Mouse (Mus musculus) urinary bladder, postnatal 4 days (tissue): ENCODE results near the gene Pradc1.
"Not testable (repeated sequence)": the region's sequence is repeated elsewhere in the genome, so short reads cannot be mapped to it uniquely, and the experiment has no call there.

Experiments
- DNase-seq, 2 experiments: peaks; one replicate each; pipeline ENCODE4 v3.0.0; 2021 to 2022; ENCODE audit warnings: low spot score in 2 of 2

The Pradc1 gene

DNA sequence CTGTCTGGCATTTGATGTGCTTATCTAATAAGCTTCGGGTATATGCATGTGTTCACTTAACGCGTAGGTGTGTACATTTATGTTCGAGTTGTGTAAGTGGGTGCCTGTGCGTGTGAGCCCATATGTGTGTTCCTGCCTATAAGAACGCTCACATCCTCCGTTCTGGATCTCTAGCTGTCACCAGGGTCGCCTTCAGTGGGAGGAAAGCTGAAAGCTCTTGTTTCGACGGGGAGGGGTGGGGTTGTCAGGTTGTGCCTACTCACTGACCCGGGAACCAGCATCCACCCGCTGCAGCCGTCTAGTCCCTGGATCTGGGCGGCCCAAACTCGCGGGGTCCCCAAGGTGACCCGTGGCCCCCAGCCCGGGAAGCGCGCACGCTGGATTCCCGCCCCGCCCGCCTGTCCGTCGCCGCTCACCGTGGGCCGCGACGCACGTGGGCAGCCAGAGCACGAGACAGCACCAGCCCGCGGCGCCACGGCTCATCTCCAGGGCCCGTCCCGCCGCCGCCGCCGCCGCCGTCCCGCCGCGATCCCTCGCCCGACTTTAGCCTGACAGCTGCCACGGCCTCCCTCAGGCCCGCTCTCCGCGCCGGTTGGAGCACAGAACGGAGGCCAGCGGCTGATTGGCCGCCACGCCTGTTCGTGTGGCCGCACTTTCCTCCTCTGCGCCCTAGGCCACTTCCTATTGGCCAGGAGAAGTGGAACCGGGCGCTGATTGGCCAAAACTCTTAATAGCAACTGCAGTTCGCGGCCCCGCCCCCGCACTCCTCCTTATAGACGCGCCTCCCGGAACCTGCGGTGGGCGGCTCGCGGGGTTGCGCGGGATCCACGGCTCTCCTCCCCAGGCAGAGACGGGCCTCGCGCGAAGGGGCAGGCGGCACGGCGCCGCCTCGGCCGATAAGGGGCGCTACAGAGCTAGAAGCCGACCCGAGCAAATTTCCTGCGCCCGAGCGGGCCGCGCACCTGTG, 790 bp downstream of the Pradc1 start, which contains the start of gene Cct7:
TSS of gene Cct7 (plus strand) at position 818 of the 967 bp plus-strand sequence.
- peak; percentile 98 to 99 for DNase-seq

DNA sequence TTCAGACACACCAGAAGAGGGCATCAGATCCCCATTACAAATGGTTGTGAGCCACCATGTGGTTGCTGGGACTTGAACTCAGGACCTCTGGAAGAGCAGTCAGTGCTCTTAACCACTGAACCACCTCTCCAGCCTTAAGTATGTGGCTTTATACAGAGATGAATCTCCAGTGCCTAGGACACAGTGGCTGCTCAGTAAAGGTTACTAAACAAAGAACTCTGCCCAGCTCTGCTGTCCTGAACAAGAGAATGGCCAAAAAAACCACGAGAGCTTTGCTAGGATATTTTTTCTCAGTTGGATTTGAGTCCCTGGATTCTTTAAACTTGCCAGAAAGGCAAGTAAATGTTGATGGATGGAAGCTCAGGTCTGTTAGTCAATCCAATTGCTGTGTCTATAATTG, 1.6 kb downstream of the Pradc1 start:
- DNase-seq, result not testable (repeated sequence)

DNA sequence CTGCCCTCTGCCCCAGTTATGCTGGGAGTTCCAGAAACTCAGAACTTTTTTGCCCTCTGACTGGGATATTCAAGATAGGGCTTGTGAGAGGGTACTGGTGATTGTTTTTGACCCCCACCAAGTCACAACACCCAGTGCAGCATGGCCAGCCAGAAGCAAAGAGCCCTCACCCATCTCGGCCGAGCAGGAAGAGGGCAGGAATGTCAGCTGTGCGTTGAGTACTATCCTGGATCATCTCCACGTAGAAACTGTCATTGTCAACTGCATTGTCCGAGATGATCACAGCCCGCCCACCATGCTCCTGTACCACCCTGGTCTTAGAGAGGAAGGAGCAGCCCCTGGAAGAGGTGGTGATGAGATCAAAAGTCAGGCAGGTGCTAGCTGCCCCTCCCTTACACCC, 4.4 kb downstream of the Pradc1 start:
- no peak for DNase-seq

DNA sequence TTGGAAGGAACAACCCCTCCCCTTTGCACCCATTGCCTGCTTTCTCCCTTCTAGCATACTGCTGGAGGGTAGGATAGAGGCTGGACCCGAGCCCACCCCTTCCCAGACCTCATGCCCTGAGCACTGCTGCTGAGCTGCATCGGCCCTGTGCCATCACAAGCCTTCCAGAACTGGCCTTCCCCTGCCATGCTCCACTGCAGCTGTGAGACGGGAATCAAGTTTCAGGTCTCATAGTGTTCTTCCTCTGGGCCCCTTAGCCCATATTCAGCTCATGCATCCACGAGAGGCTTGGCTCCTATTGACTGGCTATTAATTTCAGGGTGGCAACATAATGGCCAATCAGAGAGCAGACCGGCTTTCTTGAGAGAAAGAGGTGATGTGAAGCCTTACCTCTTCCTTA, 6.5 kb downstream of the Pradc1 start:
- DNase-seq, result no peak

DNA sequence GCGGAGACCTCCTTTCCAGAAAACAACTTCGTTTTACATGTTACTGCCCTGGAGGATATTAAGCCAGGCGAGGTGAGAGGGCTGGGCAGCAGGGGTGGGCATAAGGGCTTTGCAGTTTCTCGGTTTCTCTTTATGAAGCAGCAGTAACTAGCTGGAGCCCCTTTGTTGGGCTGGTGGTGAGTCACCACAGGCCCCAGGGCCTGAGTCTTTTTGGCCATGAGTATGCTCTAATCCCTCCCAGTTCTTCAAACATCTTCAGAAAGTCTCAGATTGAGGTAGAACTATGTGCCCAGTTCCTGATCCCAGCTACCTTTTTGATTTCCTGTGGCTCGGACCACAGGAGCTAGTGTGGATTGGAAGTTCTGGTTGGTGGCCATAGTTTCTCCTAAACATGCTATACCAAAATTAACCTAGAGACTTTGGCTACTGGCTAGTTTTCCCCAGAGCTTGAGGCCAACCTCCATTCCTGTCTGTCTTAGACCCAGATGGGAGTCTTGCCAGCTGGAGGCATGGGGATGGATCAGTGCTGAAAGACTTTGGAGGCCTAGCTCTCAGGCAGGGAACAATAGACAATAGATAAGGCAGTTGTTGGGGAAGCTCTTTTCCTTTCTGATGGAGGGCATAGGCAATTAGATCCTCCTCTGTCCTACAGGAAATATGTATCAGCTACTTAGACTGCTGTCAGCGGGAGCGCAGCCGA, 7.4 kb downstream of the Pradc1 start:
- DNase-seq, result no peak

DNA sequence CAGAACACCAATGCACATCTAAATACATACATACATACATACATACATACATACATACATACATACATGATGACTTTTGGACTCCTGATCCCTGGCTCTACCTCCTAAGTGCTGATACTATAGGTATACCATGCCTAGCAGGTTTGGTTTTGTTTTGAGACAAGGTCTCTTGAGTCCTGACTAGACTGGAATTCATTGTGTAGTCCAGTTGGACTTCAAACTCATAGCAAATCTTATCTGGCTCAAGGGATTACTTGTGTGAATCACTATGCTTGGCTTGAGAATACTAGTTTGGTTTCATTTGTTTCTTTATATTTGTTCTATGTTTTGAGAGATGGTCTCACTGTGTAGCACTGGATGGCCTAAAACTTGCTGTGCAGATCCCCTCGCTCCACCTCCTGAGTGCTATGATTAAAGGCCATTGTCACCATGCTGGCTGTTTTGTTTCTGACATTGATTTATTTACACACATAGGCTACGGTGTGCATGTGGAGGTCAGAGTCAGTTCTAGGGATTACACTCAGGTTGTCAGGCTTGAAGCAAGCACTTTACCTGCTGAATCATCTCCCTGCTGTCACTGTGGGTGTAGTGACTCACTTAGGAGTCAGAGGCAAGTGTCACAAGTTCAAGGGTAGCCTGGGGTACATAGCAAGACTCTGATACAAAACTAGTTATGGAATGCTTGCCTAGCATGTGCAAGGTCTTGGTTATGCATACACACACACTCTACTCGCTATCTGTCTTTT, 8.1 kb downstream of the Pradc1 start:
- no peak for DNase-seq

DNA sequence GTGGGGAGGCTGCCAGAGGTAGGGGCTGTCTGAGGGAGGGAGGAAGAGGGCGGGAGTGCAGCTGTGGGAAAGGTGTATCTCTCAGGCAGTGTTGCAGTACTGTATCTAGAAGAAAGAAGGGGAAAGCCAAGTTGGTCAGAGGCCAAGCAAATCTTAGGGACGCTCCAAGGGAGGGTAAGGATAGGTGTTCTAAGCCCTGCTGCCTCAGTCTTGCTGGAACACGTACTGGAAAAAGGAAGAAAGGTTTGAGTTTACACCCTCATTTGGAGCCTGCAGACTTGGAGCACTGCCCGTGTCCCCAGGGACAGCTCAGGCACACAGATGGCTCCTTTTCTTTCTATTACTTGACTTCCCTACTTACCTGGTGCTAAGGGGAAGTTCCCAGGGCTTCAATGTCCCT, 10.6 kb downstream of the Pradc1 start:
- no peak for DNase-seq

DNA sequence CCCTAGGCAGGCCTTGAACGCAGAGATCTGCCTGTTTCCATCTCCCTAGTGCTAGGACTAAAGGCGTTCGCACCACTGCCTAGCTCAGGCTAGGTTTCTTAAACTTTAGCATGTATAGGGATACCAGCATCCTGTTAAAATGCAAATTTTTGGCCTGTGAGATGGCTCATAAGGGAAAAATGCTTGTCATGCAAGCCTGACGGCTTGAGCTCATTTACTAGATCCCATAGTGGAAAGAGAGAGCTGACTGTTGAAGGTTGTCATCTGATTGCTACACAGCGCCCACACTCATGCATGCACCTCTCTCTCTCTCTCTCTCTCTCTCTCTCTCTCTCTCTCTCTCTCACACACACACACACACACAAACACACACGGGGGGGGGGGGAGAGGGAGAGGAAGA, 15.1 kb downstream of the Pradc1 start:
- DNase-seq, result no peak

DNA sequence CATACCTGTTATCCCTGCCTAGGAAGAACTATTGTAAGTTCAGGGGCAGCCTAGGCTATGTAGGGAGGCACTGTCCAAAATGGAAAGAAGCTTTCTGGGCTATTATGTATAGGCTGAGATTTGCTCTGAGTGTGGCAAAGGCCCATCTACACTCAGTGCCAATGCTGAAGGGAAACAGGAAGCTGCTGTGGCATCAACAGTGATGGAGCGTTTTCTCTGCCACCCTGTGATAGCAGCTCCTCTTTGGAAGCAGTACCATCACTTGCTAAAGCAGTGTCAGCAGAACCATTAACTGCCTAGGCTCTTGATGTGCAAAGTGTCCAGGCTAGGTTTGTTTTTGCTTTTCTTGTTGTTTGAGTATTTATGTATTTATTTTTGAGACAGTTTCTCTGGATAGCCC, 15.6 kb downstream of the Pradc1 start:
- DNase-seq, result no peak

DNA sequence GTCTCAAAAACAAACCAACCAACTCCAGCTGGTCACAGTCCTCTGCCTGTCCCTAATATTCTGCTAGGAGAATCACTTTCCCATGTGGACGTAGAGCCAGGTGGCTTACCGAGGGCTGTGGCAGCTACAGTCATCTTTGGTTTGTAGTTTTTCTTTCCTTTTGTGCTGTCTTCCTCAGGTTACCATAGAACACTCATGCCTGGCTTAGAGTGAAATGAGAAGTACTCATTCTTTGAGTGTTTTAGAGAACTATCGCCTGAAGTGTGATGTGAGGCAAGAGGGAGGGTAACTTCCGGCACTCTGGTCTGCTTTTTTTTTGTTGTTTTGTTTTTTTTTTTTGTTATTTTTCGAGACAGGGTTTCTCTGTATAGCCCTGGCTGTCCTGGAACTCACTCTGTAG, 17.9 kb downstream of the Pradc1 start:
- no peak for DNase-seq

DNA sequence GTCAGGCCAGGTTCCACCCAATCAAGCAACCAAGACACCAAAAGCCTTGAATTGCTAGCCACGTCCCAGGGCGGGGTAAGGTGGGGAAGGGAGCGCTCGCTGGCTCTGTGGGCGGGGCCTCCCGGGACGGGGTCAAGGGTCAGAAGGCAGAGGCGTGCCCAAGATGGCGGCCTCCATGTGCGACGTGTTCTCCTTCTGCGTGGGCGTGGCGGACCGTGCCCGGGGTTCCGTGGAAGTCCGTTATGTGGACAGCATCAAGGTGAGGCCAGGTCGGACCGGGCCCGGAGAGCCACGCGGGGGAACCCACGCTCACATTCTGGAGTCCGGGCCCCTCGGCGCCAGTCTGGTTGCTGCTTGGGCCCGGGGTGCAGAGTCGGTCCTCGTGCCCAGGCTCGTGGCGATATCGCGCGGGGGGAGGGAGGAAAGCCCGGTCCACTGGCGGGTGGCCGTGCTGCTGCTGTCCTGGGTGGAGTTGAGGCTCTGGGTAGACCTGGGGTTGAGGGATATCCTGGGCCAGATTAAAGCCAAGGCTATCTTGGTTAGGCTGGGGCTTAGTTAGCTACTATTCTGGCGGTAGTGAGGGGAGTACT, 19.8 kb downstream of the Pradc1 start, which contains the start of gene Smyd5:
TSS of gene Smyd5 (plus strand) at position 148 of the 590 bp plus-strand sequence.
- DNase-seq, result peak; percentile 82 to 91

DNA sequence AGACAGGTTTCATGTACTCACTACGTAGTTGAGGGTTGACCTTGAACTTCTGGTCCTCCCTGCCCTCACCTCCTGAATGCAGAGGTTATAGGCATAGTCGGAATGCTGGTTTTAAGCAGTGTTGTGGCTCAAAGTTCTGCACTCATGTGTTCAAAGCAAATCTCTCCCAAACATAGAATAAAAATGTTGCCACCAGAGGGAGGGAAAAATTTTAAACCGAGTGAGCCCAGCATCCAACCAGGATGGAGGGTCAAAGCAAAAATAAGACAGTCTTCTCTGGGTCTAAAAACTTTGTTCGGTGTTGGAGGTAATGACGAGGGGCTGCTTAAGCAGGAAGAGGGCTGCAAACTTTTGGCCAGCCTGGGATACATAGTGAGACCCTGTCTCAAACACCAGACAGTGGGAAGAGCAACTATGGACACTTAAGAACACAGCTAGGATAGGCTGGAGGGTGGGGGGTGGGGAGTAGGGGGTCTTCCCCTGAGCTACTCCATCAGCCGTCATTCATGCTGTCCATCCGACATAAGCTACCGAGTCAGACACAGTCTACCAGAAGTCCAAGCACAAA, 20.4 kb downstream of the Pradc1 start:
- DNase-seq, result no peak

DNA sequence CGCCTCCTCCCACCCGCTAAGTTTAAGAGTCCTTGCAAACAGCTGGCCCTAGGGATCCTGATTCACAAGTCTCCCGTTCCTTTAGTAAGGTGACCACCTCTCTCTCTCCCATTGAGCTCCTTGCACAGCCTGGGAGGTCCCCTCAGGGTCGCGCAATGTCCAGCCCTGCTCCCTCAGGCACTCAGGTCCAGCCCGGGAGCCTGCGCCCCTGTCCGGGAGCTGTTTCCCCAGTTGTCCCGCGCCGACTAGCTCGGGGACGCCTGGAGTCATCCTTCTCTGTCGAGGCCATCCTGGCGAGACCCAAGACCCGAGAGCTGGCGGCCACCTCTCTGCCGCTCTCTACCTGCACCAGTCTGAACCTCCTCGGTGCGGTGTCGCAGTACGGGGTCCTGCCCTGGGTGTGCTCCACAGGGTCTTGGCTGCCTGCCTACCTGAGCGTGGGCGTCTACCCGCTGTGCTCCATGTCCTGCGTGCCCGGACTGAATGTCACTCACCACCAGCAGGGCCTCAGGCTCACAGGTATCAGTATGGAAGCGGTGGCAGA, 27.9 kb downstream of the Pradc1 start, which contains the start of gene Noto:
TSS of gene Noto (plus strand) at position 51 of the 544 bp plus-strand sequence.
- DNase-seq, result no peak

DNA sequence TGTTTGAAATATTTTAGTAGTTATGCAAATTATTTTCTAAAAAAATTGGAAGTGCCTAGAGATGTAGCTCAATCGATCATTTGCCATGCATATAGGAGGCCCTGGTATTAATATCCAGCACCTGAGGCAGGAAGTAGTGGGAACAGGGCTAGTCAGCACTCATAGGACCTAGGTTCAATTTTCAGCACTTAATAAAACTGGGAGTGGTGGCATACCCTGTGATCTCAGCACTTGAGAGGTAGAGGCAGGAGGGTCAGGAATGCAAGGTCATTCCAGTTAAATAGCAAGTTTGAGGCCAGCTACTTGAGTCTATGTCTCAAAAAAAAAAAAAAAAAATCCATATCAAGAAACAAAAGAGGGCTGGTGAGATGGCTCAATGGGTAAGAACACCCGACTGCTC, 32.6 kb downstream of the Pradc1 start:
- no peak for DNase-seq

DNA sequence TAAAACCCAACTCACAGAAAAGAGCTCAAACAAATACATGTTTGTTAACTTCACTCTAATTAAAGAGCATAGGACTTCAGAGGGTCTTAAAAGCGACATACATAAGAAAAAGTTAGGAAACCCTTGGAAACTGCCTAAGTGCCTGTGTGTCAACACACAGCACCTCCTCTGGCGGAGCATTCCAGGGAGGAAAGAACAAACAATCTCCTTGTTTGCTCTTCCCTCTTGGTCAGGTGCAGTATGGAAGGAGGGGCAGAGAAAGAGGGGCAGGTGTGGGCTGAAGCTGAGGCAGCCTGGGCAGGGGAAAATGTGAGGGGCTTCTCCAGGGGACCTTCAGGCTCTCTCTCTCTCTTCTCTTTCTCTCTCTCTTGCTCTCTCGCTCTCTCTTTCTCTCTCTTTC, 35.9 kb downstream of the Pradc1 start:
- no peak for DNase-seq

DNA sequence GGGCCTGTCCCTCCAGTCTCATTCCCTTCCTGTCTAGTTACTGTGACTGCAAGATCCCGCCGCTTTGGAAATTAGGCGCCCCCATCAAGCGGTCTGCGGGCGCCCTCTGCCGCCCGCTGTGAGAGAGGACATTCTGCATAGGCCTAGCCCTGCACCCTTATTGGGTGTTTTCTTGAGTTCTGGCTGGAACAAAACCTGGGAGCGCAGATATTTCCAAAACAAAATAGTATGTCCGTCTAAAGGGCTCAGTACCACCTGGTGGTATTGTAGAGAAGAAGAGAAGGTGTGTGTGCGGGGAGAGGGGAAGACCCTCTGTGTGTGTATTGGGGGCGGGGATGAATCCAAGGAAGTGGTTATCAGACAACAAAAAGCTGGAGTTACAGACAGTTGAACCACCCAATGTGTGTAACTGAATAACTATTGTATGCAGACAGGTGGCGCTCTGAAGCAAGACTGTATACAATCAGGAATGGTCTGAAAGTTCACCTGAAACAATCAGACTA, 40.9 kb downstream of the Pradc1 start:
- DNase-seq, result peak in 1 of 2 experiments; percentile 43

DNA sequence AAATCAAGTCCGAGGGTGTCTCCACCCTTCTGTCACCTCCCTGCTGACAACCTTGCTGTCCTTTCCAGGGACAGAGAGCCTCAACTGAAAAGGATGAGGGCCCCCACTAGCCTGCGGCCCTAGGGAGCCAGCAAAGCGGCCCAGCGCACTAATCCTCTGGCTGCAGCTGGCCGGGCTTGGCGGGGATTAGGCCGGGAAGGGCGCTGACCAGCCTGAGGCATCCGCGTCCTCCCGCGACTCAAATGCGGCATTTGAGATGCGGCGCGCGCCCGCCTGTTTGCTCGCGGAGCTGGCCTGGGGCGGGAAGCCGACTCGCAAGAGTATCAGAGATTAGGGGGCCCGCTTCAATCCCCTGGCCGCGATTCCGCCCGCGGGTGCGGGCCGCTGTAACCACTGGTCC, 42.8 kb downstream of the Pradc1 start:
- DNase-seq, result no peak

DNA sequence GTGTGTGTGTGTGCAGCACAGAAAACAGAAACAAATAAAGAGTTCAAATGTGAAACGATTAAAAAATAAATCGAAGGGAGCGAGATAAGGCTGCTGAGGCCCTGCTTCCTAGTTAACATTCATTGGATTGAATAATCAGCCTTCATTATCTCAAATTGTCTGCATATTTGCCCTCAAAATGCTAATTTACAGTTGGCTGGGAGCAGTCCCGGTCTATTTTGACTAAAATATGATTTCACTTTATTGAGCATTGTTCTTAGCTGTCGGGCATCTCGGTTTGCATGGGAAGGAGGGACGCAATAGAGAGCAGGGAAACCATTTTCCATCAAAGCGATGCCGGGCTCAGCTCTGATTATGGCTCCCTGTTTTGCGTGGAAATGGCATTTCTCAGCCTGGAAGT, 48.7 kb downstream of the Pradc1 start:
- DNase-seq, result no peak

DNA sequence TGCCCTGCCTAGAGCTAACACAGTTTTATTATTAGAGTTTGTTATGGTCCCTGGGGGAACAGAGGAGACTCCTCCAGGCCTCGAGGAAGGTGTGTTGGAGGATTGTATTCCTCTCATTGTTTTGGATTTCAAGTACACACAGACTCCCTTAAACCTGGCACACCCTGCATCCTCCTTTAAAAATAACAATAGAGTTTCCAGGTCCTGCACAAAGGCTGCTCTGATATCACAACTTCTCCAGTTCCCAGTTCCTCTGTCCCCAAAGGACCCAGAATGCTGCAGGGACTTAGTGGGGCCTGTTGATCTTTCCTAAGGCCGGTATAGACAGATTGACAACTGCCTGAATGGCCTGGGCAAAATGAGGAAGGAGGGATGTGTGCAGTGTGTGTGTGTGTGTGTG, 49.2 kb downstream of the Pradc1 start:
- DNase-seq, result no peak

DNA sequence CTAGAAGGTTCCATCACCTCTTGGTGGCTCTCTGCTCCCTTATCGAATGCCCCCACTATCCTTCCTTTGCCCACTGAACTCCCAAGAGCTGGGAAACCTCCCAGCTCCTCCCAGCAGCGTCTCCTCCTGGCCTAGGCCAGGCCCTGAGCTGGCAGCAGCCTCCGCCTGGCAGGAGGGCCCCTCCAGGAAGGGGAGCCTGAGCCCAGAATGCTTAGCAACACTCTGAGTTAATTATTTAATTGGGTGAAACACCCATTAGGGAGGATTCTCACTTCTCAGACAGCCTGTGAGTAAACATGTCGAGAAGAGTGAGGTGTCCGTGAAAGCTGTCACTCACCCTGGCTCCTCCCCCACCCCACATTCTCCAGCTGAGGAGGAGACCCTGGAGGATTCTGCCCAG, 52.1 kb downstream of the Pradc1 start:
- DNase-seq, result no peak

DNA sequence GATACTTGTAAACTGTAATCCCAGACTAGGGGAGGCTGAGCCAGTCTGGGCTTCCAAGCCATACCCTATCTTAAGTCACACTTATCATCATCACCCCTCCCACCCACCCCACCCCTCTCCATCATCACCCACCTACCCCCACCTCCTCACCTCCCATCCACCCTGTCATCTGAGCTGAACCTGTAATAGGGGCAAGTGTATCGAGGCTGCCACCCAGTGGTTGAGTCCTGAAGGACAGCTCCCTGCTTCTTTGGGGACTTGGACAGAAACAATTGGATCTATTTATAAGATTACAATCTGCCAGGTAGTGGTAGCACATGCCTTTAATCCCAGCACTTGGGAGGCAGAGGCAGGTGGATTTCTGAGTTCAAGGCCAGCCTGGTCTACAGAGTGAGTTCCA, 54.6 kb downstream of the Pradc1 start:
- no peak for DNase-seq
